Mouse (Mus musculus) liver, postnatal 0 days (tissue): ENCODE data around the gene Eno2. TPM values are rescaled to one million over a fixed set of nuclear protein-coding genes. Genes with fewer than 3 reads are reported as not detected.

Experiments
- ATAC-seq: fragments of 200-750 bp; cut with Nextera tagmentation; 2 replicates; pipeline ENCODE4 v1.8.0; 2017; ENCODE audit warnings: mild to moderate bottlenecking, moderate library complexity
- DNase-seq: peaks from one replicate; pipeline ENCODE4 v3.0.0-alpha.2; 2016
- H3K27ac ChIP-seq: fragments of 300-500 bp; sonication (generic); 2 replicates; pipeline ENCODE4 v1.5.1; 2014; ENCODE audit warnings: antibody characterized with exemption, moderate library complexity, mild to moderate bottlenecking, low read depth
- H3K27me3 ChIP-seq: fragments of 300-500 bp; sonication (generic); 2 replicates; pipeline ENCODE4 v1.6.1; 2014; ENCODE audit warnings: low read length, control low read depth, mixed read lengths; ENCODE audit not compliant: insufficient read depth
- H3K36me3 ChIP-seq: fragments of 300-500 bp; sonication (generic); replicated peaks from 2 replicates; pipeline ENCODE4 v1.6.1; 2014; ENCODE audit warnings: mild to moderate bottlenecking, control low read depth, low read length, moderate library complexity, mixed read lengths; ENCODE audit not compliant: insufficient read depth
- H3K4me1 ChIP-seq: fragments of 300-500 bp; sonication (generic); 2 replicates; pipeline ENCODE4 v1.6.1; 2014; ENCODE audit warnings: antibody characterized with exemption, mild to moderate bottlenecking, control low read depth; ENCODE audit not compliant: insufficient read depth
- H3K4me2 ChIP-seq: fragments of 300-500 bp; sonication (generic); 2 replicates; pipeline ENCODE4 v1.6.1; 2014; ENCODE audit warnings: low read depth, mild to moderate bottlenecking, low read length, moderate library complexity, mixed read lengths
- H3K4me3 ChIP-seq: fragments of 300-500 bp; sonication (generic); 2 replicates; pipeline ENCODE4 v1.5.1; 2014; ENCODE audit warnings: low read depth, low read length
- H3K9ac ChIP-seq: fragments of 300-500 bp; sonication (generic); replicated peaks from 2 replicates; pipeline ENCODE4 v1.6.1; 2014; ENCODE audit warnings: mild to moderate bottlenecking, moderate library complexity
- H3K9me3 ChIP-seq: fragments of 300-500 bp; sonication (generic); 2 replicates; pipeline ENCODE4 v1.6.1; 2016; ENCODE audit warnings: mild to moderate bottlenecking, control low read depth, low read length, mixed read lengths
- CTCF ChIP-seq: sonication (generic); IDR thresholded peaks from 2 replicates; pipeline ENCODE4 v1.5.1; 2016; ENCODE audit warnings: antibody characterized with exemption, low read depth
- EP300 ChIP-seq: IDR thresholded peaks from 2 replicates; pipeline ENCODE4 v1.6.1; 2016; ENCODE audit warnings: antibody characterized with exemption, low read depth, mild to moderate bottlenecking
- WGBS: fragments of 180-500 bp; shearing (Covaris S2); extraction: QIAGEN DNeasy Blood & Tissue Kit; methylation state at CpG from one replicate; pipeline ENCODE4 v1.1.7; 2014; ENCODE audit not compliant: insufficient replicate concordance; 5-methylcytosine and 5-hydroxymethylcytosine counted together
- polyA plus RNA-seq: library from polyadenylated mRNA; unstranded; fragments of >200 nt; fragmentation: Nextera tagmentation; extraction: Ambion mirVana; gene quantifications from 2 replicates; pipeline ENCODE4 v1.2.1, GENCODE M21; 2015

Eno2 gene
- polyA plus RNA-seq, 1 experiment from 2014 or later: 0.27 TPM

DNA sequence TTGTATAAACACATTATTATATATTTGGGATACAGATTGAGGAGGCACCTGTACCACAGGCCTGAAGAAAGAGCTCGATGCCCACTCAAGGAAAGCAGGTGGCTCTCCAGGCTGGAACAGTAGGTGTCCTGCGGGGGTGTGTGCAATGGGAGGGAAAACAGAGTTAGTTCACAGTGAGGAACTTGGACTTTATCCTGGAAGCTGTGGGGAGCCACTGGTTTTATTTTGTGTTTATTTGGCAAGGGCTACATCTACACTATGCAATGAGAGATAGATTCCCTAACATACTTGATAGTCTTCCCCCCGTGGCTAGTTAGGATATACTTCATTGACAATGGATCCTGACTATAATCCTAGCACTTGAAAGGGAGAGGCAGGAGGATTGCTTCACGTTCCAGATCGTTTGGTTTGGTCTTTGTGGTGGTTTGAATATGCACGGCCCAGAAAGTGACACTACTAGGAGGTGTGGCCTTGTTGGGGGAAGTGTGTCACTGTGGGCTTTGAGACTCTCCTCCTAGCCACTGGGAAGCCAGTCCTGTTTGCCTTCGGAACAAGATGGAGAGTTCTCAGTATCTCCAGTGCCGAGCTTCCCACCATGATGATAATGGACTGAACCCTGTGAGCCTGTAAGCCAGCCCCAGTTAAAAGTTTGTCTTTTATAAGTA, 17.4 kb upstream of the Eno2 start:
- Histone ChIP-seq H3K4me3 (no peak overlapping the region), H3K27me3 (no peaks in the 10 kb centered on the region), H3K4me1 (peaks cover 8% of the 10 kb centered on the region), H3K36me3 (no peaks in the 10 kb centered on the region), H3K9me3 (no peaks in the 10 kb centered on the region), H3K9ac (no peak overlapping the region), H3K4me2 (peak overlapping the region; percentile 27; the same call in 1 of the 2 replicates), H3K27ac (peak overlapping the region; percentile 31)
- ATAC-seq (peak; percentile 86), DNase-seq (no peak)
- WGBS: 34% methylated on average over 8 of the region's 8 CpGs
- TF ChIP-seq CTCF (no peak), EP300 (no peak)

DNA sequence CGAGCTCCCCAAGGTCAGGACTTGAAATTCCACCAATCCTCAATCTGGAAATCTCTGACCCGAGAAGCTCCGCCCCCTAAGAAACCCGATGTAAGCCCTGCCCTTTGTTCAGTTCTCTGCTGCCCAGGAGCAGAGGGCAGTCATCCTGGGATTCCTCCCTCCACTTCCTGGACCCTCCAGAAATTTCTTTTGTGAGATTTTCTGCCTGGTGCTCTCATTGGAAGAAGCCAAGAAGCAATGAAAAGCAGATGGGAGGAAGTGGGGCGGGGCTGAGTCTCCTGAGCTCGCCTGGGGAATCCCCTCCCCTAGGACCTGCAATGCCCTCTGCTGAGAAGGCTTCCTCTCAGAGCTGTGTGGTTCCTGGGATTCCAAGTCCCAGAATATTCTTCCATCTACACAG, 13.0 kb upstream of the Eno2 start:
- ATAC-seq (no peak), DNase-seq (no peak)
- TF ChIP-seq EP300 (no peak), CTCF (no peak)
- H3K36me3 ChIP-seq: no peaks in the 10 kb centered on the region
- WGBS: 18% methylated on average over 6 of the region's 6 CpGs
- H3K9me3 ChIP-seq: no peaks in the 10 kb centered on the region
- H3K4me2 ChIP-seq: peak overlapping the region; percentile 60
- peak overlapping the region; percentile 6 for H3K4me3 ChIP-seq
- H3K27me3 ChIP-seq: 0 out of 2 replicates have a peak, but pooled peaks cover 5% of the 10 kb centered on the region
- peaks cover 18% of the 10 kb centered on the region for H3K4me1 ChIP-seq
- H3K9ac ChIP-seq: no peak overlapping the region
- H3K27ac ChIP-seq: no peak overlapping the region

DNA sequence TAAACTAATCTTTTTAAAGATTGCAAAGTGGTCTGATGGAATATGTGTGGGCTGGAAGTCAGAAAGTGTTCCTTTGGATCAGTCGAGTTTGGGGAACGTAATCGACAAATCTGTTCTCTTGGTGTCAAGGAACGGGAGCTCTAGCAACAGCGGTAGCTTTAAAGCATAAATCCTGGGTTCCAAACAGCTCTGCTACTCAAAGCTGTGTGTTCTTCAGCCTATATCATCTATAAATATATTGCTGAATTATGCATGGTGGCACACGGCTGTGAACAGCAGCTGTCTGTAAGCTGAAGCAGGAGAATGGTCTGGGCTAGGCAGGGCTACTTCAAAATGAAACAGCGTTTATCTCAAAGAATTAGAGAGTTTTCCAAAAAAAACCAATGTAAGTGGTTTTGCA, 11.4 kb upstream of the Eno2 start:
- H3K27me3 ChIP-seq: 0 out of 2 replicates have a peak, but pooled peaks cover 5% of the 10 kb centered on the region
- ATAC-seq: no peak
- peaks cover 12% of the 10 kb centered on the region for H3K4me1 ChIP-seq
- 75% methylated on average over 7 of the region's 7 CpGs for WGBS
- H3K9ac ChIP-seq: no peak overlapping the region
- H3K27ac ChIP-seq: no peak overlapping the region
- no peaks in the 10 kb centered on the region for H3K9me3 ChIP-seq
- TF ChIP-seq CTCF: no peak
- TF ChIP-seq EP300: no peak
- H3K4me2 ChIP-seq: no peak overlapping the region
- no peaks in the 10 kb centered on the region for H3K36me3 ChIP-seq
- no peak overlapping the region for H3K4me3 ChIP-seq
- DNase-seq: no peak

DNA sequence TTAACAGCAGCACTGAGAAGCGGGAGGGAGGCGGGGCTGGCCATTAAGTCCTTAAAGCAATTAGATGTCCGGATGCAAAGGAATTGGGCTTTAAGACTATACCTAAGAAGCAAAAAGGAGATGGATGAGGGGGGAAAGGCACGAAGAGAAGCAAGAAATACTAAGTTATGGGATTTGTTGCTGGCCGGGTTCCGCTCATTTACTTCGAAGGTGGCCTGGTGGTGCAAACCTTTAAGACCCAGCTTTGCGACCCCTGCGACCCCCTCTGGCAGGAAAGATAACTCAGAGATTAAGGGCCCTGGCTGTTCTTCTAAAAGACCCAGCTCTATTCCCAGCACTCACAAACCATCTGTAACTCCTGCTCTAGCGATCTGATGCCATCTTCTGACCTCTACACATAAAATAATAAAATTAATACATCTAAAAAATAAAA, 10.5 kb upstream of the Eno2 start:
- Histone ChIP-seq H3K9ac (no peak overlapping the region), H3K9me3 (no peaks in the 10 kb centered on the region), H3K4me1 (peaks cover 12% of the 10 kb centered on the region), H3K27ac (no peak overlapping the region), H3K4me2 (peak overlapping the region; percentile 61), H3K27me3 (0 out of 2 replicates have a peak, but pooled peaks cover 5% of the 10 kb centered on the region), H3K36me3 (no peaks in the 10 kb centered on the region), H3K4me3 (peak overlapping the region; percentile 33)
- DNase-seq (no peak), ATAC-seq (no peak)
- WGBS: 15% methylated on average over 10 of the region's 10 CpGs
- no peak for TF ChIP-seq CTCF
- TF ChIP-seq EP300: no peak

DNA sequence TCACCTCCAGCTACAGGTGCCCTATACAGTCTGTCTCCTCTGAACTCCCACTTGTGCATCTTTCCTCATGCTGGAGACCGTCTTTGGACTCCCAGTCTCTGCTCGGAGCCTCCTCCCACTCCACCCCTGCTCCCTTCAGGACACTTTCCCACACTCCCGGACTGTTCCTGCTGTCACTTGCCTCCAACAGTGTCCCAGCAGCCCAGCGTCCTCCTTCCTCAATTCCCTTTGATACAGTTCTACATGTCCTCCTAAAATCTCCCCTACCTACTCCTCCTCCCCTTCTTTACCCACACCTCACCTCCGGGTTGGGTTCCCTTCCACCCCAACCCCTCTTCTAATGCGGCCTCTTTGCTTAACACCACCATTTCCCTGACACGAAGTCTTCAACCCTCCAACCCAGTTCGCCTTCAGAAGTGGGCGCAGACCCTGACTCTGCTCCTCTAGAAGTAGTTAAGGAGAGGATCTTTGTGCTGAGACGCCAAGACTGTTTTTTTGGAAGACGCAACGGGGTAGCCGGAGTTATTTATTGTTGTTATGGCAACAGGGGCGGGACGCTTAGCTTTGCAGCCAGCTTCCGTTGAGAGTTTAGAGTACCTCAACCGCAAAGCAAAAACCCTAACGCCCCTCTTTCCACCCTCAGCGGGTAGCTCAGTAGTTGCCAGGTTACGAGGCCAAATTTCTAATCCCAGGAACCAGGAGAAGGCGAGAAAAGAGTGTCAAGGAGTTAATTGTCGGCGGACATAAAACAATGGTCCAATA, 9.9 kb upstream of the Eno2 start, which contains the start of gene Lrrc23:
Gene Lrrc23 (minus strand): TSS at position 506 of the 762 bp plus-strand sequence.
- H3K4me3 ChIP-seq: peak within 1 kb of the TSS; percentile 33

DNA sequence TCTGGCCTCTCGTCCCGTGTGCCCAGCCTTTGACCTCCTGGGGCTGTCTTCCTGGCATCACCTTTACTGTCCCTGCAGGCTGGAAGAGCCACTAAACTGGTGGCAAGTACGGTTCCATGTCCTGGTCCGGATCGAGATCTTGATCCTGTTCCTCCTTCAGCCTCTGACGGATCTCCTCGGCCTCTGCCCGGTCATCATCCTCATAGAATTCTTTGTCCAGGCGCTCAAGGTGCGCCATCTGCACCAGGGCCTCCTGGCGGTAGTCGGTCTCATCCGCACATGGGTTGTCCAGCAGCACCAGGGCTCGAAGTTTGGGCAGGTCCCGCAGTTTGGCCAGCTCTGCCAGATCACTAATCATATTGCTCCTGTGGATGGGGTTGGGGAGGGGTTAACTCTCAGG, 1.0 kb upstream of the Eno2 start:
- Histone ChIP-seq H3K9ac (no peak overlapping the region), H3K4me1 (0 out of 2 replicates have a peak, but pooled peaks cover 7% of the 10 kb centered on the region), H3K27me3 (peaks cover 21% of the 10 kb centered on the region), H3K4me2 (no peak overlapping the region), H3K4me3 (no peak overlapping the region), H3K27ac (no peak overlapping the region), H3K9me3 (no peaks in the 10 kb centered on the region), H3K36me3 (no peaks in the 10 kb centered on the region)
- DNase-seq (no peak), ATAC-seq (no peak)
- no peak for TF ChIP-seq EP300
- TF ChIP-seq CTCF: no peak
- 80% methylated on average over 15 of the region's 15 CpGs for WGBS

More for the DNA sequence above, 9.9 kb upstream of the Eno2 start, which contains the start of gene Lrrc23:
- Histone ChIP-seq H3K9me3 (no peaks in the 10 kb centered on the region), H3K9ac (no peak within 1 kb of the TSS), H3K36me3 (no peaks in the 10 kb centered on the region), H3K27ac (no peak within 1 kb of the TSS), H3K4me2 (peak within 1 kb of the TSS; percentile 61), H3K27me3 (0 out of 2 replicates have a peak, but pooled peaks cover 5% of the 10 kb centered on the region), H3K4me1 (peaks cover 12% of the 10 kb centered on the region)
- DNase-seq: no peak
- TF ChIP-seq EP300 (no peak), CTCF (no peak)
- WGBS: 3% methylated on average over 23 of the region's 23 CpGs
- peak; percentile 17; the same call in 1 of the 2 replicates for ATAC-seq
